Mouse (Mus musculus) heart, adult 9 months (tissue): ENCODE measurements around the gene Mospd1.

Experiments
- DNase-seq, 2 experiments: peaks; one replicate each; pipeline ENCODE4 v3.0.0; 2022; ENCODE audit warnings: low spot score in 2 of 2

The Mospd1 gene

DNA sequence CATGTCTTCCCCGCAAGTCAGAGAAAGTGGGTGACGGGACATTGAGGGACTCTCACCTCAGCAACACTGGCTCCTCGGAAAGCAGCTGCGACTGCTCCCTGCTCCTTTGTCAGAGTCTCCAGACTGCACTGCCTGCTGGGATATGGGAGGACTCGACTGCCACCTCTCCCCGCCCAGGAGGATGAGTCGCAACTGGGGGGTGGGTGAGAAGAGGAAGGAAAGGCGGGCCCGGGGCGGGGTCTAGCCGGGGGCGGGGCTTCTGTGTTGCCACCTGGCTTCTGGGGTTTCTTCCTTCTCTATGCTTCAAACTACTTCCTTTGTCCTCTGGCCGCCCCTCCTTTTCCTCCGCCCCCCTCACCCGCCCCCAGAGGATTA lies at the start of gene Mospd1:
TSS of gene Mospd1 (minus strand) at position 137 of the 375 bp plus-strand sequence.
- peak; percentile 86 to 88 for DNase-seq

- DNase-seq: peak; percentile 2 to 33
These were observed 16.1 kb upstream of the Mospd1 start for GRCm38 (mm10) chrX:53386362-53386761.

DNA sequence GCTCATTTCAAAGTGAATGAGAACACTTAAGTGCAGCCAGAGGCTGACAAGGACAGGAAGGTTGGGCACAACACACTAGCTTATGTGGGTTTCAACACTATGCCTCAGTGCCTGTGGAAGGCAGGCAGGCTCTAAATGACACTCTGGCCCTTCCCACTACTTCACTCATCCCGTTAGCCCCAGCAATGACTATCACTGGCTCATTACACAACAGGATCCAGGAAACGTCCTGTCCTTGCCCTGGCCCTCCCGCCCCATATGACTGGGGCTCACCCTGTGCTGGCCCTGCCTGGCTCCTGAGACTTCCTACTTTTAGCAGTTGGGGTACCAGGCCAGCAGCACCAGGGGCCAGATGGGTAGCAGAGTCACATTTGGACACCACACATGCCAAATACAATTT lies 12.8 kb upstream of the Mospd1 start:
- DNase-seq: peak; percentile 5

- peak; percentile 31 to 44 for DNase-seq
These were observed 552 bp downstream of the Mospd1 start for GRCm38 (mm10) chrX:53369534-53370365.

- DNase-seq: no peak
These were observed 5.5 kb downstream of the Mospd1 start for GRCm38 (mm10) chrX:53364668-53365383.

- DNase-seq: no peak
These were observed 21.9 kb downstream of the Mospd1 start for GRCm38 (mm10) chrX:53348374-53348773.

- peak in 1 of 2 experiments; percentile 20 for DNase-seq
These were observed 28.8 kb downstream of the Mospd1 start for GRCm38 (mm10) chrX:53341531-53341930.

- no peak for DNase-seq
These were observed 32.9 kb downstream of the Mospd1 start for GRCm38 (mm10) chrX:53337355-53337754.

GRCm38 (mm10) chrX:53330396-53330795 lies 39.9 kb downstream of the Mospd1 start:
- no peak for DNase-seq

- DNase-seq: no peak
These were observed 49.2 kb downstream of the Mospd1 start for GRCm38 (mm10) chrX:53321111-53321510.

DNA sequence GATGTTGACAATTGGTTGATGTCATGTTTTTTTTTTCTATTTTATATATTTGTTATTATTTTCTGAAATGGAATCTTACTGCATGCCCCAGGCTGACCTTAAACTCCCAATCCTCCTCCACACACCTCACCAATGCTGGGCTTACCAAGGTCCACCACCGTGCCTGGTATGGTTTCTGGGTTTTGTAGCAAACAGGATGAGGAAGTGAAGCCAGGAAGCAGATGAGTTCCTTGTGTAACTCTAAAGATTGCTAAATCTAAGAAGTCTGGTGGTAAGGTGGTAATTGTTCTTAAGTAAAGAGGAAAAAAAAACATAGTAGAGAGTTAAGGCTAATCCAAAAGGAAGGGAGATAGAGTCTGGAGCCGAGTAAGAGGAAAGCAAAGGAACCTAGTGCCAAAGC lies 49.7 kb downstream of the Mospd1 start:
- no peak for DNase-seq
